Mouse (Mus musculus): Measurements from ENCODE around the gene Spr. TPM values are rescaled to one million over a fixed set of nuclear protein-coding genes. Genes with fewer than 3 reads are reported as not detected.
"Not testable (repeated sequence)": the region's sequence is repeated elsewhere in the genome, so short reads cannot be mapped to it uniquely, and the experiment has no call there.

The Spr gene
- polyA plus RNA-seq, 1 experiment from 2014 or later = 63.7 TPM

GRCm38 (mm10) chr6:85159092-85159760 lies 21.7 kb upstream of the Spr start:
- H3K27ac ChIP-seq (ENCODE audit: low read length); H3K9ac ChIP-seq (ENCODE audit: low read length); H3K4me3 ChIP-seq (replicated peaks; ENCODE audit: low read length); H3K4me1 ChIP-seq (ENCODE audit: control insufficient read depth, insufficient read depth, low read length); H3K36me3 ChIP-seq (ENCODE audit: control insufficient read depth, insufficient read depth, low read length); H3K4me2 ChIP-seq (ENCODE audit: low read depth, low read length); H3K9me3 ChIP-seq (replicated peaks; ENCODE audit: control insufficient read depth, low read length); H3K27me3 ChIP-seq (ENCODE audit: control insufficient read depth, insufficient read depth, low read length): not testable (repeated sequence)
- peak; percentile 56; the same call in 1 of the 2 replicates for ATAC-seq (ENCODE audit: insufficient read depth, low FRiP score)
- WGBS = 26% methylated on average over 6 of the region's 6 CpGs

GRCm38 (mm10) chr6:85158040-85158804 lies 20.7 kb upstream of the Spr start:
- 77% methylated on average over 4 of the region's 4 CpGs for WGBS
- not testable (repeated sequence) for H3K27me3 ChIP-seq (ENCODE audit: control insufficient read depth, insufficient read depth, low read length); H3K36me3 ChIP-seq (ENCODE audit: control insufficient read depth, insufficient read depth, low read length); H3K4me3 ChIP-seq (replicated peaks; ENCODE audit: low read length); H3K9ac ChIP-seq (ENCODE audit: low read length); H3K4me1 ChIP-seq (ENCODE audit: control insufficient read depth, insufficient read depth, low read length); H3K27ac ChIP-seq (ENCODE audit: low read length); H3K9me3 ChIP-seq (replicated peaks; ENCODE audit: control insufficient read depth, low read length); ATAC-seq (ENCODE audit: insufficient read depth, low FRiP score); H3K4me2 ChIP-seq (ENCODE audit: low read depth, low read length)

- not testable (repeated sequence) for H3K27me3 ChIP-seq (ENCODE audit: control insufficient read depth, insufficient read depth, low read length); H3K9ac ChIP-seq (ENCODE audit: low read length); H3K4me2 ChIP-seq (ENCODE audit: low read depth, low read length); H3K36me3 ChIP-seq (ENCODE audit: control insufficient read depth, insufficient read depth, low read length); H3K4me3 ChIP-seq (replicated peaks; ENCODE audit: low read length); ATAC-seq (ENCODE audit: insufficient read depth, low FRiP score); H3K9me3 ChIP-seq (replicated peaks; ENCODE audit: control insufficient read depth, low read length); H3K27ac ChIP-seq (ENCODE audit: low read length); H3K4me1 ChIP-seq (ENCODE audit: control insufficient read depth, insufficient read depth, low read length)
- WGBS = 82% methylated on average over 2 of the region's 2 CpGs
These were observed 19.0 kb upstream of the Spr start for GRCm38 (mm10) chr6:85156551-85156950.

GRCm38 (mm10) chr6:85154861-85155528 lies 17.4 kb upstream of the Spr start:
- WGBS = 1% methylated on average over 34 of the region's 34 CpGs
- Histone ChIP-seq H3K4me3 (replicated peaks; ENCODE audit: low read length) (peak overlapping the region; percentile 57), H3K36me3 (ENCODE audit: control insufficient read depth, insufficient read depth, low read length) (no peaks in the 10 kb centered on the region), H3K27me3 (ENCODE audit: control insufficient read depth, insufficient read depth, low read length) (no peaks in the 10 kb centered on the region), H3K9me3 (replicated peaks; ENCODE audit: control insufficient read depth, low read length) (no peaks in the 10 kb centered on the region), H3K27ac (ENCODE audit: low read length) (0 out of 2 replicates have a peak overlapping the region, but pooled peaks have one; percentile 11), H3K9ac (ENCODE audit: low read length) (peak overlapping the region; percentile 76), H3K4me1 (ENCODE audit: control insufficient read depth, insufficient read depth, low read length) (0 out of 2 replicates have a peak, but pooled peaks cover 9% of the 10 kb centered on the region), H3K4me2 (ENCODE audit: low read depth, low read length) (peak overlapping the region; percentile 89)
- ATAC-seq (ENCODE audit: insufficient read depth, low FRiP score) = peak; percentile 56; the same call in 1 of the 2 replicates

- H3K9ac ChIP-seq (ENCODE audit: low read length) = no peak overlapping the region
- H3K4me2 ChIP-seq (ENCODE audit: low read depth, low read length) = no peak overlapping the region
- ATAC-seq (ENCODE audit: insufficient read depth, low FRiP score) = peak; percentile 61; the same call in 1 of the 2 replicates
- no peak overlapping the region for H3K4me3 ChIP-seq (replicated peaks; ENCODE audit: low read length)
- H3K27me3 ChIP-seq (ENCODE audit: control insufficient read depth, insufficient read depth, low read length) = no peaks in the 10 kb centered on the region
- H3K36me3 ChIP-seq (ENCODE audit: control insufficient read depth, insufficient read depth, low read length) = no peaks in the 10 kb centered on the region
- no peak overlapping the region for H3K27ac ChIP-seq (ENCODE audit: low read length)
- H3K9me3 ChIP-seq (replicated peaks; ENCODE audit: control insufficient read depth, low read length) = no peaks in the 10 kb centered on the region
- 0 out of 2 replicates have a peak, but pooled peaks cover 9% of the 10 kb centered on the region for H3K4me1 ChIP-seq (ENCODE audit: control insufficient read depth, insufficient read depth, low read length)
- 10% methylated on average over 9 of the region's 9 CpGs for WGBS
These were observed 16.5 kb upstream of the Spr start for GRCm38 (mm10) chr6:85153970-85154540.

- Histone ChIP-seq H3K9ac (ENCODE audit: low read length) (no peak overlapping the region), H3K36me3 (ENCODE audit: control insufficient read depth, insufficient read depth, low read length) (no peaks in the 10 kb centered on the region), H3K4me1 (ENCODE audit: control insufficient read depth, insufficient read depth, low read length) (0 out of 2 replicates have a peak, but pooled peaks cover 9% of the 10 kb centered on the region), H3K4me3 (replicated peaks; ENCODE audit: low read length) (no peak overlapping the region), H3K27me3 (ENCODE audit: control insufficient read depth, insufficient read depth, low read length) (no peaks in the 10 kb centered on the region), H3K4me2 (ENCODE audit: low read depth, low read length) (no peak overlapping the region), H3K9me3 (replicated peaks; ENCODE audit: control insufficient read depth, low read length) (no peaks in the 10 kb centered on the region), H3K27ac (ENCODE audit: low read length) (no peak overlapping the region)
- WGBS = 67% methylated on average over 3 of the region's 3 CpGs
- ATAC-seq (ENCODE audit: insufficient read depth, low FRiP score) = no peak
These were observed 12.8 kb upstream of the Spr start for GRCm38 (mm10) chr6:85150386-85150785.

GRCm38 (mm10) chr6:85147636-85148035 lies 10.1 kb upstream of the Spr start:
- no peaks in the 10 kb centered on the region for H3K27me3 ChIP-seq (ENCODE audit: control insufficient read depth, insufficient read depth, low read length)
- no peaks in the 10 kb centered on the region for H3K4me1 ChIP-seq (ENCODE audit: control insufficient read depth, insufficient read depth, low read length)
- no peak overlapping the region for H3K4me2 ChIP-seq (ENCODE audit: low read depth, low read length)
- H3K36me3 ChIP-seq (ENCODE audit: control insufficient read depth, insufficient read depth, low read length) = no peaks in the 10 kb centered on the region
- WGBS = 50% methylated on average over 3 of the region's 3 CpGs
- no peaks in the 10 kb centered on the region for H3K9me3 ChIP-seq (replicated peaks; ENCODE audit: control insufficient read depth, low read length)
- H3K4me3 ChIP-seq (replicated peaks; ENCODE audit: low read length) = no peak overlapping the region
- no peak for ATAC-seq (ENCODE audit: insufficient read depth, low FRiP score)
- H3K9ac ChIP-seq (ENCODE audit: low read length) = no peak overlapping the region
- no peak overlapping the region for H3K27ac ChIP-seq (ENCODE audit: low read length)

GRCm38 (mm10) chr6:85144466-85144865 lies 6.9 kb upstream of the Spr start:
- no peaks in the 10 kb centered on the region for H3K9me3 ChIP-seq (replicated peaks; ENCODE audit: control insufficient read depth, low read length)
- 59% methylated on average over 3 of the region's 3 CpGs for WGBS
- ATAC-seq (ENCODE audit: insufficient read depth, low FRiP score) = no peak
- no peak overlapping the region for H3K27ac ChIP-seq (ENCODE audit: low read length)
- no peaks in the 10 kb centered on the region for H3K27me3 ChIP-seq (ENCODE audit: control insufficient read depth, insufficient read depth, low read length)
- H3K4me3 ChIP-seq (replicated peaks; ENCODE audit: low read length) = no peak overlapping the region
- no peak overlapping the region for H3K9ac ChIP-seq (ENCODE audit: low read length)
- no peaks in the 10 kb centered on the region for H3K36me3 ChIP-seq (ENCODE audit: control insufficient read depth, insufficient read depth, low read length)
- no peaks in the 10 kb centered on the region for H3K4me1 ChIP-seq (ENCODE audit: control insufficient read depth, insufficient read depth, low read length)
- H3K4me2 ChIP-seq (ENCODE audit: low read depth, low read length) = no peak overlapping the region

- H3K4me1 ChIP-seq (ENCODE audit: control insufficient read depth, insufficient read depth, low read length); H3K4me2 ChIP-seq (ENCODE audit: low read depth, low read length); H3K27me3 ChIP-seq (ENCODE audit: control insufficient read depth, insufficient read depth, low read length); ATAC-seq (ENCODE audit: insufficient read depth, low FRiP score); H3K27ac ChIP-seq (ENCODE audit: low read length); H3K9ac ChIP-seq (ENCODE audit: low read length); H3K9me3 ChIP-seq (replicated peaks; ENCODE audit: control insufficient read depth, low read length); H3K36me3 ChIP-seq (ENCODE audit: control insufficient read depth, insufficient read depth, low read length); H3K4me3 ChIP-seq (replicated peaks; ENCODE audit: low read length): not testable (repeated sequence)
- 6% methylated on average over 6 of the region's 7 CpGs for whole genome bisulfite sequencing
These were observed 3.4 kb upstream of the Spr start for GRCm38 (mm10) chr6:85141013-85141412.

All from stomach, embryonic 16.5 days (tissue).